Mouse (Mus musculus): ENCODE measurements around the gene Vmn1r25. TPM values are rescaled to one million over a fixed set of nuclear protein-coding genes. Genes with fewer than 3 reads are reported as not detected.
"Not testable (repeated sequence)": the region's sequence is repeated elsewhere in the genome, so short reads cannot be mapped to it uniquely, and the experiment has no call there.

Vmn1r25 gene
- total RNA-seq (2017), result not detected in 3 replicates

- ATAC-seq (replicated peaks; ENCODE audit: insufficient number of reproducible peaks, low FRiP score, low TSS enrichment, poor library complexity, severe bottlenecking), result no peak
Measured at GRCm38 (mm10) chr6:57980710-57981109, at the start of gene Vmn1r25. Gene Vmn1r25 (minus strand): TSS chr6:57980810.

GRCm38 (mm10) chr6:58017478-58017877 lies 36.9 kb upstream of the Vmn1r25 start:
- ATAC-seq (replicated peaks; ENCODE audit: insufficient number of reproducible peaks, low FRiP score, low TSS enrichment, poor library complexity, severe bottlenecking), result not testable (repeated sequence)

- ATAC-seq (replicated peaks; ENCODE audit: insufficient number of reproducible peaks, low FRiP score, low TSS enrichment, poor library complexity, severe bottlenecking), result no peak
Measured at GRCm38 (mm10) chr6:58015059-58015458, 34.4 kb upstream of the Vmn1r25 start, which contains the start of gene Vmn1r26. Gene Vmn1r26 (minus strand): TSS chr6:58015159.

GRCm38 (mm10) chr6:57961403-57961802 lies 19.2 kb downstream of the Vmn1r25 start, which contains the start of gene Vmn1r24:
Gene Vmn1r24 (minus strand): TSS chr6:57961503.
- ATAC-seq (replicated peaks; ENCODE audit: insufficient number of reproducible peaks, low FRiP score, low TSS enrichment, poor library complexity, severe bottlenecking), result not testable (repeated sequence)

Other genes with a start within 250 kb of the Vmn1r25 start
- 79.4 to 117 TPM (median 88.8 TPM) in 3 replicates for gene Vopp1, start 155.7 kb downstream of the Vmn1r25 start, total RNA-seq (2017)
- not detected in 3 replicates for gene Vmn1r21, start 130.5 kb downstream of the Vmn1r25 start, total RNA-seq (2017)
- gene Vmn1r22, start 72.8 kb downstream of the Vmn1r25 start, total RNA-seq (2017), result not detected in 3 replicates
- gene Vmn1r23, start 54.0 kb downstream of the Vmn1r25 start, total RNA-seq (2017), result not detected in 3 replicates
- not detected in 3 replicates for gene Vmn1r24, start 19.3 kb downstream of the Vmn1r25 start, total RNA-seq (2017)
- gene Vmn1r26, start 34.3 kb upstream of the Vmn1r25 start, total RNA-seq (2017), result not detected in 3 replicates
- gene Vmn1r27, start 238.0 kb upstream of the Vmn1r25 start, total RNA-seq (2017), result not detected in 3 replicates

Measured in monocyte, adult 5-6 weeks (primary cell).